Mouse (Mus musculus): Measurements from ENCODE around the gene Slc15a5.

Slc15a5 gene

GRCm38 (mm10) chr6:138069921-138070320 lies 9.8 kb downstream of the Slc15a5 start:
- no peak for DNase-seq (ENCODE audit: extremely low read depth, low read depth, low spot score)

- no peak for DNase-seq (ENCODE audit: extremely low read depth, low read depth, low spot score)
These were observed 24.1 kb downstream of the Slc15a5 start for GRCm38 (mm10) chr6:138055572-138055971.

GRCm38 (mm10) chr6:138054956-138055355 lies 24.8 kb downstream of the Slc15a5 start:
- no peak for DNase-seq (ENCODE audit: extremely low read depth, low read depth, low spot score)

GRCm38 (mm10) chr6:138054166-138054565 lies 25.6 kb downstream of the Slc15a5 start:
- no peak for DNase-seq (ENCODE audit: extremely low read depth, low read depth, low spot score)

- no peak for DNase-seq (ENCODE audit: extremely low read depth, low read depth, low spot score)
These were observed 26.0 kb downstream of the Slc15a5 start for GRCm38 (mm10) chr6:138053686-138054085.

- no peak for DNase-seq (ENCODE audit: extremely low read depth, low read depth, low spot score)
These were observed 34.4 kb downstream of the Slc15a5 start for GRCm38 (mm10) chr6:138045364-138045763.

- no peak for DNase-seq (ENCODE audit: extremely low read depth, low read depth, low spot score)
These were observed 36.8 kb downstream of the Slc15a5 start for GRCm38 (mm10) chr6:138042891-138043290.

- no peak for DNase-seq (ENCODE audit: extremely low read depth, low read depth, low spot score)
These were observed 37.9 kb downstream of the Slc15a5 start for GRCm38 (mm10) chr6:138041865-138042264.

GRCm38 (mm10) chr6:138037587-138037986 lies 42.1 kb downstream of the Slc15a5 start:
- DNase-seq (ENCODE audit: extremely low read depth, low read depth, low spot score): no peak

GRCm38 (mm10) chr6:138036891-138037290 lies 42.8 kb downstream of the Slc15a5 start:
- no peak for DNase-seq (ENCODE audit: extremely low read depth, low read depth, low spot score)

- no peak for DNase-seq (ENCODE audit: extremely low read depth, low read depth, low spot score)
These were observed 62.8 kb downstream of the Slc15a5 start for GRCm38 (mm10) chr6:138016898-138017297.

- DNase-seq (ENCODE audit: extremely low read depth, low read depth, low spot score): no peak
These were observed 64.6 kb downstream of the Slc15a5 start for GRCm38 (mm10) chr6:138014976-138015674.

GRCm38 (mm10) chr6:138011955-138012354 lies 67.8 kb downstream of the Slc15a5 start:
- no peak for DNase-seq (ENCODE audit: extremely low read depth, low read depth, low spot score)

GRCm38 (mm10) chr6:138007705-138008104 lies 72.0 kb downstream of the Slc15a5 start:
- DNase-seq (ENCODE audit: extremely low read depth, low read depth, low spot score): no peak

- DNase-seq (ENCODE audit: extremely low read depth, low read depth, low spot score): no peak
These were observed 73.0 kb downstream of the Slc15a5 start for GRCm38 (mm10) chr6:138006525-138007251.

- DNase-seq (ENCODE audit: extremely low read depth, low read depth, low spot score): no peak
These were observed 89.9 kb downstream of the Slc15a5 start for GRCm38 (mm10) chr6:137989853-137990252.

GRCm38 (mm10) chr6:137985169-137985568 lies 94.5 kb downstream of the Slc15a5 start:
- no peak for DNase-seq (ENCODE audit: extremely low read depth, low read depth, low spot score)

- DNase-seq (ENCODE audit: extremely low read depth, low read depth, low spot score): no peak
These were observed 97.5 kb downstream of the Slc15a5 start for GRCm38 (mm10) chr6:137982195-137982737.

- DNase-seq (ENCODE audit: extremely low read depth, low read depth, low spot score): no peak
These were observed 98.6 kb downstream of the Slc15a5 start for GRCm38 (mm10) chr6:137980905-137981696.

GRCm38 (mm10) chr6:137980413-137980812 lies 99.3 kb downstream of the Slc15a5 start:
- DNase-seq (ENCODE audit: extremely low read depth, low read depth, low spot score): no peak

- DNase-seq (ENCODE audit: extremely low read depth, low read depth, low spot score): no peak
These were observed 99.9 kb downstream of the Slc15a5 start for GRCm38 (mm10) chr6:137979802-137980201.

Measured in fat pad, adult 2 months (tissue).